Mouse (Mus musculus): ENCODE data around the gene Vps16. TPM values are rescaled to one million over a fixed set of nuclear protein-coding genes. Genes with fewer than 3 reads are reported as not detected.

The Vps16 gene
- polyA plus RNA-seq, 1 experiment, result 28.7 TPM

DNA sequence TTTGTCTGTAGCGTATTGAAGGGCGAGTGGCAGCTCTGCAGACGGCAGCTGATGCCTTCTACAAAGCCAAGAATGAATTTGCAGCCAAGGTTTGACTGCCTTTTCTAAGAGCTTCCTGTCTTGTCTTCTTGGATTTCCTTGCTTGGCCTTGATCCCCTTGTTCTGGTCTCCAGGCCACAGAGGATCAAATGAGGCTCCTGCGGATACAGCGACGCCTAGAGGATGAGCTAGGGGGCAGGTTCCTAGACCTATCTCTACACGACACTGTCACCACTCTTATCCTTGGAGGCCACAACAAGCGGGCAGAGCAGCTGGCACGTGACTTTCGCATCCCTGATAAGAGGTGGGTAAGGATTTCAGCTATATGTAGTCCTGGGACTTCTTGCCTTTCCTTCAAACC lies 18.0 kb downstream of the Vps16 start:
- Histone ChIP-seq H3K27ac (replicated peaks; ENCODE audit: low read depth, low read length) (no peak overlapping the region), H3K4me1 (ENCODE audit: control insufficient read depth, insufficient read depth, insufficient read length, low read length) (no peaks in the 10 kb centered on the region), H3K4me3 (ENCODE audit: insufficient read depth, low read depth, low read length) (no peak overlapping the region)

DNA sequence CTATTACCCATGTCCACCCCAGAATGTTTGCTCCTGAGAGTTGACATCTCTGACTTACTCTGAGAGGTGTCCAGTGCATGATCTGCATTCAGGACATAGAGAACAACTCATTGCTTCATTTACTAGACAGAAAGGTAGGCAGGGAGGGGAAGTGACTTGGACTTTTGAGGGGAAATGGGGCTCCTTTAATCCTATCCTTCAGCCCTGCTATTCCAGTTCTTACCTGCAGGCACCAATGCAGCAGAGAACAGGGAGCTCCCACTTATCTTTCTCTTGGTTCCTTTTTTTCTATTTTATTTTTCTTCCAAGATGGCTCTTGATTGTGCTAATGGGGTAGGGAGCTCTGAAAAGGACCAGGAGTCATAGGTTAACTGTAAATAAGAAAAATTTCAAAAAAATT lies 24.3 kb downstream of the Vps16 start:
- no peak overlapping the region for H3K27ac ChIP-seq (replicated peaks; ENCODE audit: low read depth, low read length)
- H3K4me3 ChIP-seq (ENCODE audit: insufficient read depth, low read depth, low read length), result no peak overlapping the region
- H3K4me1 ChIP-seq (ENCODE audit: control insufficient read depth, insufficient read depth, insufficient read length, low read length), result no peaks in the 10 kb centered on the region; the same call in 1 of the 2 replicates

DNA sequence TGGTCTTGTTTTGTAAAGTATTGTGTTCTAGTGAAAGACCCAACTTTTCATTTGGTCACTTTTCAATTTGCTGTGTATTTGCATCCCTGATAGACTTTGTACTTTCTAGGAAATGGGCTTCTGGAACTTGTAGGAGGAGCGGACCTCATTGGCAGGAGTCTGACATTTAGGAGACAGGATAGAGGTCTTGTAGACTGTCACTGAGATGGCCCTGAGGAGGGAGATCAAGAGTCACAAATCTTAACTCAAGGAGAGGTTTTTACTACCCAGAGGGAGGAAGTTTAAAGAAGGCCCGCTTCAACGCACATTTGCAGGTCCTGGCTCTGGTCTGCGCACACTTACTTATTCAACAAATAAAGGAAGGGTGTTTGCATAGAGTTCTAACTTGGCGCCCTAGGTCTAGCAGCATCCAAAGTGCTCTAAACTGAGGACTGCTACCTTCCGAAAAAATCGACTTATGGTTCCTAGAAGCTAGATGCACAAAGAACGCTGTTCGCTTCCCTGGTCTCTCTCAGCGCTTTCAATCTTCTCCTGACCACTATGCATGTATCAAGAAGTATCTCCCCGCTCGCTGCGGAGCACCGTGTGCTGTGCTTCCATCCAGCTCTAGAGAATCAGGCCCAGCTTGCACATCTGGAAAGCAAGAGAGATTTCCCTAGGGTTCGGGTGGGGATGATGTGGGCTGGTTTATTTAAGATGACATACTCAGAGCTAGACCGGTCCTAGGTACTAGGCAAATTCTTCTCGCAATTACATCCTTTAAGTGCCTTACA lies 25.1 kb downstream of the Vps16 start:
- Histone ChIP-seq H3K4me1 (ENCODE audit: control insufficient read depth, insufficient read depth, insufficient read length, low read length) (no peaks in the 10 kb centered on the region; the same call in none of the 2 replicates), H3K4me3 (ENCODE audit: insufficient read depth, low read depth, low read length) (peak overlapping the region; percentile 92), H3K27ac (replicated peaks; ENCODE audit: low read depth, low read length) (no peak overlapping the region)

DNA sequence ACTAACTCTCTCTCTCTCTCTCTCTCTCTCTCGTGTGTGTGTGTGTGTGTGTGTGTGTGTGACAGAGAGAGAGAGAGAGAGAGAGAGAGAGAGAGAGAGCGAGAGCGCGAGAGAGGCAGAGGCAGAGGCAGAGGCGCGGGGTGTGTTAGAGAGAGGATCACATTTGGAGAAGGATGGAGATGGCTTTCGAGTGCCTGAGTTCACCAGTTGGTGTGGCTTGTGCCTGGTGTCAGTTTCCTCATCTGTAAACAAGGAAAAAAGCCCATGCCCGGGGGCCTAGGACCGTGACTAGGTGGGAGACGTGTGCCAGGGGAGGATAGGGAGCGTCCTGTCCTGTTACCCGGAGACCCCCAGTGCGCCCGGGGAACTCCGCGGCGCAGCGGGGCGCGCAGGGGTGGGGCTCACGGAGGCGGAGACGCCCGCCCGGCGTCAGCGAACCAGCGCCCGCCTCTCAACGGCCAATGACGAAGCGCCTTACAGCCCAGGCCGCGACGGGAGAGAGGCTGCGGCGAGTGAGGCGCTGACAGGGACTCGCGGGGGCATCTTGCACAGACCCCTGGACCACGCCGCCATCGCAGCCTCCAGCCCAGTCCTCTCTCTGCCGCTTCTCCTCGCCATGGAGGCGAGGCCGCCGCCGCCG lies 25.8 kb downstream of the Vps16 start, which contains the start of gene Ptpra:
Gene Ptpra, plus strand, starts transcription at position 485 of the 640 bp plus-strand sequence.
- Histone ChIP-seq H3K27ac (replicated peaks; ENCODE audit: low read depth, low read length) (peak within 1 kb of the TSS; percentile 75), H3K4me3 (ENCODE audit: insufficient read depth, low read depth, low read length) (peak within 1 kb of the TSS; percentile 92)

DNA sequence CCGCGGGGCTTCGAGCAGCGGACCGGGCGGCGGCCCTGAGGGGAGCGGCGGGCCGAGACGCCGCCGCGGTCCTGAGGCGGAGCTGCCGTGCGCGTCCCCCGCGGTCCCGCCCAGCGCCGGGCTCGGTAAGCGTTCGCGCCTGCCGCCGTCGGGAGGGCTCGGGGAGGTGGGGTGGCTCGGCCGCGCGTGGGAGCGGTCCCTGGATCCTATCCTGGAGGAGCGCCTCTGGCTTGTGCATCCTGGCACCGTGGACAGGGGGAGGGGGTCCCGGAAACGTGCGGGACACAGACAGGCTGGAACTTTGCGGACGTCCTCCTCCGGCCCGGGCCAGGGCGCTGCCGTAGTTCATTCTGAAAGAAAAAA lies 26.3 kb downstream of the Vps16 start:
- Histone ChIP-seq H3K27ac (replicated peaks; ENCODE audit: low read depth, low read length) (peak overlapping the region; percentile 75), H3K4me3 (ENCODE audit: insufficient read depth, low read depth, low read length) (peak overlapping the region; percentile 92), H3K4me1 (ENCODE audit: control insufficient read depth, insufficient read depth, insufficient read length, low read length) (peaks cover 5% of the 10 kb centered on the region)

More for the DNA sequence above, 25.8 kb downstream of the Vps16 start, which contains the start of gene Ptpra:
- H3K4me1 ChIP-seq (ENCODE audit: control insufficient read depth, insufficient read depth, insufficient read length, low read length), result peaks cover 5% of the 10 kb centered on the region

DNA sequence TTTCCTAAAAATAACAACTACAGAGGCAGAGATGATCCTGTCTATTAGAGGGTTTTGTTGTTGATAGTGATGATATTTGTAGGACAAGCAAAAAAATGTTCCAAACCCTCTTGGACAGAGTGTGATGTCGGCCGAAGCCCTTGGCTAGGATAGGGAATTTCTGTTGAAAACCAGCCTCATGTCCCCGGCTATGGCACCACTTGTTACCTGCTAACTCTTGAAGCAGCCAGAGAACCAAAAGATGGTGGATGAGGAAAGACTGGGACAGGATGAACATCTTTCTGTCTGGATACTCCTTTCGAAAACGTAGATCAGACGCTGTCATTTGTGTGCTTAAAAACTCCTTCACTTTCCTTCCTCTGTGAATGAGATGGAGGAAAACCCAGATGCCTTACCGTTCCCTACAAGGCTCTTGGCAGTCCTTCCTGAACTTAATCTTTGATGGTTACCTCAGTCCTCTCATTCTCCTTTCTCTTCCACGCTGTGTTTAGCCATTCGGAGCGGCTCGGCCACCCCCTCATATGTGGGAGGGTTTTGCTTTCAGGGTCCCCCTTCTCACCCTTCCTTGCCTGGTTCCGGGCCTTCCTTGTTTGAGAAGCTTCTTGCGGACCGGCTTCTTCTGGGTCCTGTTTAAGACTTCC lies 27.1 kb downstream of the Vps16 start:
- H3K27ac ChIP-seq (replicated peaks; ENCODE audit: low read depth, low read length), result no peak overlapping the region
- peaks cover 5% of the 10 kb centered on the region for H3K4me1 ChIP-seq (ENCODE audit: control insufficient read depth, insufficient read depth, insufficient read length, low read length)

DNA sequence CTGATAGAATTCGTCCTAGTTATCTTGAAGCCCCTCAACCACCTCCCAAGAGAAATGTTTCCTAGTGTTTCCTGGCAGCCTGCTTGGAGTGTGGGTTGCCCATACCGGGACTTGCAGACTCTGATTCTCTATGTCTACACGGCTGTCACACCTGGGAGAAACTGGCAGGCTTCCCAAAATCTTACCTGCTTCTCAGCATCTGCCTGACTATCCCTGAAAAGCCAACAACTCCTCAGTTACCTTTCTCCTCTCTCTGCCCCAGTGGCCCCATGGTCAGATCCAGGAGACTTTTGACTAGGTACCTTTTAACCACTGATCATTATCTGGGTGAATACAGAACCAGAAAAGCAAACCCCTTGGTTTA lies 27.6 kb downstream of the Vps16 start:
- Histone ChIP-seq H3K27ac (replicated peaks; ENCODE audit: low read depth, low read length) (no peak overlapping the region), H3K4me1 (ENCODE audit: control insufficient read depth, insufficient read depth, insufficient read length, low read length) (peaks cover 5% of the 10 kb centered on the region), H3K4me3 (ENCODE audit: insufficient read depth, low read depth, low read length) (peak overlapping the region; percentile 92)

More for the DNA sequence above, 27.1 kb downstream of the Vps16 start:
- peak overlapping the region; percentile 92 for H3K4me3 ChIP-seq (ENCODE audit: insufficient read depth, low read depth, low read length)

DNA sequence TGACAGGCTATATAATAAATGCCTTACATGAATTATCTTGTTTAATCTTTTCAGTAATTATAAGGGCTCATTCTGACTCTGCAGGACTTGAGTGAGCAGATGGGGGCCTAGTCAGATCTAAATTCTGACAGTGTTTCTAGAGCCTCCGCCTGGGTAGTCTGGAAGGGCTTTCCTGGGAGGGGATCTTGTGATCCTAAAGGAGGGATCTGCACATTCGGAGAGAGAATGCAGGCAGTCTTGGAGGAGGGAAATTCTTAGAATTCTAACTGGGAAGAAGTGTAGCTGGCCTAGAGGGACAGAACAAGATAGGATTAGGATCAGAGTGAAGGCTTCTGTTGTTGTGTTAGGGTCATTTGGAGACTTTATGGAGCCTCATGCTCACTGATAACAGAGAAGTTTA lies 28.1 kb downstream of the Vps16 start:
- Histone ChIP-seq H3K27ac (replicated peaks; ENCODE audit: low read depth, low read length) (no peak overlapping the region), H3K4me3 (ENCODE audit: insufficient read depth, low read depth, low read length) (0 out of 2 replicates have a peak overlapping the region, but pooled peaks have one; percentile 5), H3K4me1 (ENCODE audit: control insufficient read depth, insufficient read depth, insufficient read length, low read length) (peaks cover 5% of the 10 kb centered on the region)

DNA sequence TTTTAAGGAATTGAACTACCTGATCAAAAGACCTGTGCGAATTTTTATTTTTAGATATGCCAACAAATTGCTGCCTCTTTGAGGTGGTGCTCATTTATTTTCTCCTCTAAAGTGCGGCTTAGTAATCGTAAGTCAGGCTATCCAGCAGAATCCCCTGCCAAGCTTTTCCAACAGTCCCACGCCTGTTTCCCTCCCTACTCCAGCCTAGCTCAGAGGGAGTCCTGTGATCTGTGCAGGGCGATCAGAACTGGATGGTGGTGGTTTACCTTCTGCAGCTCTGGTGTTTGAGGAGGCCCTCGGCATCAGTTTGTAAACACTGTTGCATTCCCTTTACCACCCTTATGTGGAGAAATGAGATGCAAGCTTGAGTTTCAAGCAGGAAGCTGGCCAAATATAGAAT lies 29.3 kb downstream of the Vps16 start:
- no peak overlapping the region for H3K4me3 ChIP-seq (ENCODE audit: insufficient read depth, low read depth, low read length)
- H3K27ac ChIP-seq (replicated peaks; ENCODE audit: low read depth, low read length), result 0 out of 2 replicates have a peak overlapping the region, but pooled peaks have one; percentile 14
- H3K4me1 ChIP-seq (ENCODE audit: control insufficient read depth, insufficient read depth, insufficient read length, low read length), result peaks cover 10% of the 10 kb centered on the region

DNA sequence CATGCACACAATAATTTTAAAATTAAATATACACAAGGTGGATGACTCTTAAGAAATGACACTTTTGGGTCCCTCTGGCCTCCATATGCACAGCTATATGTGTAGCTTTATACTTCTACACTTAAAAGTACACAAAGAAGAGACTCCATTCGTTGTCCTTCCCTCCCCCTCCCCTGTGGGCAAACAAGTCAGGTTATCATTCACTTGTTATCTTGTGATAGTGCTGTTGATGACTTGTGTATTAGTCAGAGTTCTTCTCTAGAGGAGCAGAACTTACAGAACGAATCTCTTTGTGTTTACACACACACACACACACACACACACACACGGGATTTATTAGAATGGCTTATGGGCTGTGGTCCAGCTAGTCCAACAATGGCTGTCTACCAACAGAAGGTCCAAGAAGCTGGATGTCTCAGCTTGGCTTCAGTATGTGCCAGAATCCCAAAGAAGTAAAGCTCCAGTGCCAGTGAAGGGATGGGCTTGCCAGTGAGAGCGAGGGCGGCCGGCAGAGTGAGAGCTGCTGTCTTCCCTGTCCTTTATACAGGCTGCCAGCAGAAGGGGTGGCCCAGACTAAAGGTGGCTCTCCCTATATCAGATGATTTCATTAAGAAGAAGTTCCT lies 30.7 kb downstream of the Vps16 start:
- H3K27ac ChIP-seq (replicated peaks; ENCODE audit: low read depth, low read length), result no peak overlapping the region
- H3K4me3 ChIP-seq (ENCODE audit: insufficient read depth, low read depth, low read length), result no peak overlapping the region
- H3K4me1 ChIP-seq (ENCODE audit: control insufficient read depth, insufficient read depth, insufficient read length, low read length), result peaks cover 12% of the 10 kb centered on the region

DNA sequence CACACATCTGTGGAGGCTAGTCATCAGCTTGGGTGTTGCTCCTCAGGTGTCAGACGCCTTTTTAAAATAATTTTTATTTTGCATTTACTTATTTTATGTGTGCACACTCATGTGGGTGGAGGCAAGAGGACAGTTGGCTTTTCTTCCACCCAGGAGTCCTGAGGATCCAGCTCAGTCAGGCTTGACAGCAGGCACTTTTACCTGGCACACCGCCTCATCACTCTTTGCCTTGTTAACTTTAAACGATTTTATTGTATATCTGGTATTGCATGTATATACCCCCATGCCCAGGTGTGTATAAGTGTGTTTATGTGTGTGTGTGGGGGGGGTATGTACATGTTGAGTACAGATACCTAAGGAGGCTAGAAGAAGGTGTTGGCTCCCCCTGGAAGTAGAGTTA lies 33.7 kb downstream of the Vps16 start:
- no peak overlapping the region for H3K27ac ChIP-seq (replicated peaks; ENCODE audit: low read depth, low read length)
- H3K4me1 ChIP-seq (ENCODE audit: control insufficient read depth, insufficient read depth, insufficient read length, low read length), result peaks cover 14% of the 10 kb centered on the region
- no peak overlapping the region for H3K4me3 ChIP-seq (ENCODE audit: insufficient read depth, low read depth, low read length)

DNA sequence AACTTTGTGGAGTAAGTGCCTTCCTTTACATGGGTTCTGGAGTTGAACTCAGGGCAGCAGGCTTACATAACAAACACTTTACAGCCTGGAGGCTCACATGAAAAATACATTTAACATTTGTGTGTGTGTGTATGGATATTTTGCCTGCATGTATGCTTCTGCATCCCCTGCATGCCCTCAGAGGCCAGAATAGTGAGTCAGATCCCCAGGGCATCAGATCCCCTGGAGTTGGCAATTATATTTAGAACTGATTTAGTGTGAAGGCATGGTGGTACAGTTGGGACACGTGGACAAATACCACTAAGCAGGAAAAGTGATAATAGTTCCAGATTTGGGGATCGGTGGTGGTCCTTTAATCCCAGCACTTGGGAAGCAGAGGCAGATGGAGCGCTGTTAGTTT lies 35.4 kb downstream of the Vps16 start:
- peaks cover 11% of the 10 kb centered on the region for H3K4me1 ChIP-seq (ENCODE audit: control insufficient read depth, insufficient read depth, insufficient read length, low read length)
- H3K4me3 ChIP-seq (ENCODE audit: insufficient read depth, low read depth, low read length), result no peak overlapping the region
- no peak overlapping the region for H3K27ac ChIP-seq (replicated peaks; ENCODE audit: low read depth, low read length)

DNA sequence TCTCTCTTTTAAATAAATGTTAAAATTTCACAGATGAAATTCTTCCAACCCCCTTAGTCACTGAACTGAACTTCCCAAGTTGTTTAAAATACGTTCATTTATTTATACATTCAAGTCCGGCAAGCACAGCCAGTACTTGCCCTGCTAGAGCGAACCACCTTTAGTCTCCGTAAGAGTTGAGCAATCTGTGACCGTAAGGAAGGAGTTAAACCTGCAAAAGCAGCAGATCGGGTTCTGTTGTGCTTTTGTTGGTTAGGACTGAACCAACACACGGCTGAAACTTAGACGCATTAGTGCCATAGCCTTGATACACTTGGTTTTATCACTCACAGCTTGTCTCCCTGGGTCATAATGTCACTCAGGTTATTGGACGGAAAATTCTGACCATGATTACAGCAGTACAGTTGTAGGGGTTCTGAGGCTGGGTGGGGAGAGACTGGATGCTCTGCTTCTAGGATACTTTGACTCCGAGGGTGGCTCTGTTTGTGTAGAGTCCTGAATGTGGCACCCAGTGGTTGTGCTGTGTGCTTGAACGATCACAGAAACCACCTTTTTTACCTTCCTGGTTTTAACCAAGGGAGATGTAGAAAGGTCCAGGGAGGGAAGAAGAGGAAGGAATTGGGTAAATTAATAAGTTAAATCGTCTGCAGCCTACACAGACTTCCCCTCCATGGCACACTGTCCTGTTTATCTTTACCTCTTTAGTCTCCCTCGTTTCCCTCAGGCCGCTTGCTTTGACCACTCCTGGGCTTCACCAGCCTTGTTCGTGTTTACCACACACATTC lies 37.3 kb downstream of the Vps16 start:
- Histone ChIP-seq H3K4me3 (ENCODE audit: insufficient read depth, low read depth, low read length) (no peak overlapping the region), H3K4me1 (ENCODE audit: control insufficient read depth, insufficient read depth, insufficient read length, low read length) (peaks cover 10% of the 10 kb centered on the region), H3K27ac (replicated peaks; ENCODE audit: low read depth, low read length) (no peak overlapping the region)

DNA sequence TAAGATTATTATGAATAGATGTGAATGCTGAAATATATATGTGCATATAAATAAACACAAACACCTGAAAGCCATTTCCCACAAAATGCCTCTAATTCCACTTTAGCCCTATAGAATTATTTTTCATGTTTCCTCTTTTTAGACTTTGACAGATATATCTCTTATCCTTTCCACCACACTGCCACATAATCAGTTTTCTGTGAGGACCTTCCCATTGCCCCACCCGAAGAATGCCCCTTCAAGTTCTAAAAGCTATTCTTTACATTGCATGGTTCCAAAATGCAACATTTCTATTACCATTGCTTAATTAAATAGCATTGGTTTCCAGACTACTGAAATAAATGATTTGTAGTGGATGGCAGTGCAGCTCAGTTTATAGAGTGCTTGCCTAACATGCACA lies 42.3 kb downstream of the Vps16 start:
- H3K4me3 ChIP-seq (ENCODE audit: insufficient read depth, low read depth, low read length), result no peak overlapping the region

More for the DNA sequence above, 42.3 kb downstream of the Vps16 start:
- H3K4me1 ChIP-seq (ENCODE audit: control insufficient read depth, insufficient read depth, insufficient read length, low read length), result peaks cover 6% of the 10 kb centered on the region; the same call in 1 of the 2 replicates
- no peak overlapping the region for H3K27ac ChIP-seq (replicated peaks; ENCODE audit: low read depth, low read length)

All from brown adipose tissue, adult 24 weeks (tissue).